Mouse (Mus musculus): ENCODE data around the gene 4932438A13Rik. TPM values are rescaled to one million over a fixed set of nuclear protein-coding genes. Genes with fewer than 3 reads are reported as not detected.

4932438A13Rik gene
- polyA plus RNA-seq, 1 experiment from 2014 or later, result 17.1 TPM

GRCm38 (mm10) chr3:36864466-36864865 lies 1.6 kb downstream of the 4932438A13Rik start:
- Histone ChIP-seq H3K27ac (replicated peaks) (no peak overlapping the region), H3K36me3 (ENCODE audit: control insufficient read depth, insufficient read depth, low read length) (no peaks in the 10 kb centered on the region), H3K4me3 (ENCODE audit: low read depth, low read length) (no peak overlapping the region), H3K4me1 (replicated peaks; ENCODE audit: control insufficient read depth, insufficient read depth) (no peaks in the 10 kb centered on the region), H3K4me2 (replicated peaks; ENCODE audit: low read depth) (no peak overlapping the region), H3K27me3 (ENCODE audit: control insufficient read depth, insufficient read depth, low read length) (no peaks in the 10 kb centered on the region), H3K9ac (ENCODE audit: low read length) (no peak overlapping the region), H3K9me3 (ENCODE audit: control insufficient read depth, low read length) (no peaks in the 10 kb centered on the region)
- WGBS, result 78% methylated on average over 4 of the region's 4 CpGs
- DNase-seq (ENCODE audit: low spot score) (no peak), ATAC-seq (ENCODE audit: low FRiP score, low TSS enrichment) (no peak)
- TF ChIP-seq CTCF (IDR thresholded peaks at IDR 0.05; ENCODE audit: low read depth) (no peak), EP300 (optimal IDR thresholded peaks at IDR 0.05) (no peak)

- Histone ChIP-seq H3K27ac (replicated peaks) (no peak overlapping the region), H3K4me3 (ENCODE audit: low read depth, low read length) (no peak overlapping the region), H3K9ac (ENCODE audit: low read length) (no peak overlapping the region), H3K27me3 (ENCODE audit: control insufficient read depth, insufficient read depth, low read length) (no peaks in the 10 kb centered on the region), H3K4me1 (replicated peaks; ENCODE audit: control insufficient read depth, insufficient read depth) (no peaks in the 10 kb centered on the region), H3K9me3 (ENCODE audit: control insufficient read depth, low read length) (no peaks in the 10 kb centered on the region), H3K36me3 (ENCODE audit: control insufficient read depth, insufficient read depth, low read length) (peaks cover 5% of the 10 kb centered on the region; the same call in 1 of the 2 replicates), H3K4me2 (replicated peaks; ENCODE audit: low read depth) (no peak overlapping the region)
- TF ChIP-seq EP300 (optimal IDR thresholded peaks at IDR 0.05) (no peak), CTCF (IDR thresholded peaks at IDR 0.05; ENCODE audit: low read depth) (no peak)
- WGBS, result 94% methylated on average over 2 of the region's 3 CpGs
- no peak for ATAC-seq (ENCODE audit: low FRiP score, low TSS enrichment)
- no peak for DNase-seq (ENCODE audit: low spot score)
Observed at GRCm38 (mm10) chr3:36905372-36905771, 42.5 kb downstream of the 4932438A13Rik start.

- Histone ChIP-seq H3K36me3 (ENCODE audit: control insufficient read depth, insufficient read depth, low read length) (no peaks in the 10 kb centered on the region), H3K27ac (replicated peaks) (0 out of 2 replicates have a peak overlapping the region, but pooled peaks have one; percentile 24), H3K4me3 (ENCODE audit: low read depth, low read length) (no peak overlapping the region), H3K4me1 (replicated peaks; ENCODE audit: control insufficient read depth, insufficient read depth) (no peaks in the 10 kb centered on the region), H3K9ac (ENCODE audit: low read length) (no peak overlapping the region), H3K9me3 (ENCODE audit: control insufficient read depth, low read length) (no peaks in the 10 kb centered on the region), H3K27me3 (ENCODE audit: control insufficient read depth, insufficient read depth, low read length) (no peaks in the 10 kb centered on the region), H3K4me2 (replicated peaks; ENCODE audit: low read depth) (no peak overlapping the region)
- 71% methylated on average over 2 of the region's 2 CpGs for WGBS
- no peak for ATAC-seq (ENCODE audit: low FRiP score, low TSS enrichment)
- TF ChIP-seq CTCF (IDR thresholded peaks at IDR 0.05; ENCODE audit: low read depth) (no peak), EP300 (optimal IDR thresholded peaks at IDR 0.05) (no peak)
- no peak for DNase-seq (ENCODE audit: low spot score)
Observed at GRCm38 (mm10) chr3:36917832-36918231, 54.9 kb downstream of the 4932438A13Rik start.

GRCm38 (mm10) chr3:36918322-36918721 lies 55.4 kb downstream of the 4932438A13Rik start:
- ATAC-seq (ENCODE audit: low FRiP score, low TSS enrichment) (no peak), DNase-seq (ENCODE audit: low spot score) (no peak)
- TF ChIP-seq CTCF (IDR thresholded peaks at IDR 0.05; ENCODE audit: low read depth), result no peak
- no peak for TF ChIP-seq EP300 (optimal IDR thresholded peaks at IDR 0.05)
- Histone ChIP-seq H3K27me3 (ENCODE audit: control insufficient read depth, insufficient read depth, low read length) (no peaks in the 10 kb centered on the region), H3K36me3 (ENCODE audit: control insufficient read depth, insufficient read depth, low read length) (no peaks in the 10 kb centered on the region), H3K9me3 (ENCODE audit: control insufficient read depth, low read length) (no peaks in the 10 kb centered on the region), H3K4me2 (replicated peaks; ENCODE audit: low read depth) (no peak overlapping the region), H3K4me3 (ENCODE audit: low read depth, low read length) (no peak overlapping the region), H3K4me1 (replicated peaks; ENCODE audit: control insufficient read depth, insufficient read depth) (no peaks in the 10 kb centered on the region), H3K27ac (replicated peaks) (no peak overlapping the region), H3K9ac (ENCODE audit: low read length) (no peak overlapping the region)
- WGBS, result 45% methylated on average over 4 of the region's 4 CpGs

GRCm38 (mm10) chr3:36941572-36941971 lies 78.7 kb downstream of the 4932438A13Rik start:
- H3K36me3 ChIP-seq (ENCODE audit: control insufficient read depth, insufficient read depth, low read length), result peaks cover 2% of the 10 kb centered on the region; the same call in 1 of the 2 replicates
- no peak for ATAC-seq (ENCODE audit: low FRiP score, low TSS enrichment)
- no peak for DNase-seq (ENCODE audit: low spot score)
- WGBS, result 42% methylated on average over 5 of the region's 5 CpGs
- no peak overlapping the region for H3K4me3 ChIP-seq (ENCODE audit: low read depth, low read length)
- H3K4me1 ChIP-seq (replicated peaks; ENCODE audit: control insufficient read depth, insufficient read depth), result no peaks in the 10 kb centered on the region
- no peak overlapping the region for H3K9ac ChIP-seq (ENCODE audit: low read length)
- H3K9me3 ChIP-seq (ENCODE audit: control insufficient read depth, low read length), result no peaks in the 10 kb centered on the region
- H3K4me2 ChIP-seq (replicated peaks; ENCODE audit: low read depth), result no peak overlapping the region
- peak overlapping the region; percentile 56 for H3K27ac ChIP-seq (replicated peaks)
- no peaks in the 10 kb centered on the region for H3K27me3 ChIP-seq (ENCODE audit: control insufficient read depth, insufficient read depth, low read length)
- TF ChIP-seq EP300 (optimal IDR thresholded peaks at IDR 0.05) (no peak), CTCF (IDR thresholded peaks at IDR 0.05; ENCODE audit: low read depth) (no peak)

- Histone ChIP-seq H3K27ac (replicated peaks) (no peak overlapping the region), H3K4me2 (replicated peaks; ENCODE audit: low read depth) (no peak overlapping the region), H3K4me3 (ENCODE audit: low read depth, low read length) (no peak overlapping the region), H3K36me3 (ENCODE audit: control insufficient read depth, insufficient read depth, low read length) (peaks cover 2% of the 10 kb centered on the region; the same call in 1 of the 2 replicates), H3K9ac (ENCODE audit: low read length) (no peak overlapping the region), H3K9me3 (ENCODE audit: control insufficient read depth, low read length) (no peaks in the 10 kb centered on the region), H3K4me1 (replicated peaks; ENCODE audit: control insufficient read depth, insufficient read depth) (no peaks in the 10 kb centered on the region), H3K27me3 (ENCODE audit: control insufficient read depth, insufficient read depth, low read length) (no peaks in the 10 kb centered on the region)
- no peak for TF ChIP-seq CTCF (IDR thresholded peaks at IDR 0.05; ENCODE audit: low read depth)
- no peak for TF ChIP-seq EP300 (optimal IDR thresholded peaks at IDR 0.05)
- 38% methylated on average over 6 of the region's 6 CpGs for WGBS
- no peak for ATAC-seq (ENCODE audit: low FRiP score, low TSS enrichment)
- no peak for DNase-seq (ENCODE audit: low spot score)
Observed at GRCm38 (mm10) chr3:36942108-36942507, 79.2 kb downstream of the 4932438A13Rik start.
